Comparison of ENCODE assay signal across 19 mouse cellular contexts in genomic region chr1:165667380-165667779, GRCm38 (mm10). TPM values are rescaled to one million over a fixed set of nuclear protein-coding genes. Genes with fewer than 3 reads are reported as not detected.
DNase-seq lines count a peak whose midpoint lies in the region; ATAC-seq and TF ChIP-seq lines count a peak whose summit lies in the region.
"Had no signal": no experiment of that assay in that cellular context is flagged by ENCODE, and none has a peak within 500 bp of the region (broad histone marks: within the 10 kb centered on the region; RNA-seq: fewer than 3 reads in every experiment).

No protein-coding gene starts in this region.

- peaks cover 73% of the 10 kb centered on the region for H3K4me1 ChIP-seq in heart, embryonic 11.5 days (ENCODE audit: control insufficient read depth, insufficient read depth, low read length)
- H3K4me1 ChIP-seq: liver, embryonic 13.5 days; stomach, embryonic 15.5 days had no signal

- H3K4me3 ChIP-seq in gastrocnemius, adult 2 months = peak overlapping the region; percentile 51
- no peak overlapping the region for H3K4me3 ChIP-seq in heart, embryonic 11.5 days (ENCODE audit: low read depth, low read length)
- H3K4me3 ChIP-seq: embryonic facial prominence, embryonic 15.5 days; layer of hippocampus, adult 2 months; liver, embryonic 13.5 days; stomach, embryonic 15.5 days had no signal

- peaks cover 8% of the 10 kb centered on the region; the same call in 1 of the 2 replicates for H3K36me3 ChIP-seq in heart, embryonic 11.5 days (ENCODE audit: control insufficient read depth, insufficient read depth, low read length)
- H3K36me3 ChIP-seq: embryonic facial prominence, embryonic 15.5 days; liver, embryonic 13.5 days; stomach, embryonic 15.5 days had no signal

- H3K9me3 ChIP-seq in heart, embryonic 11.5 days (replicated peaks; ENCODE audit: control insufficient read depth, low read length) = no peaks in the 10 kb centered on the region
- H3K9me3 ChIP-seq: embryonic facial prominence, embryonic 15.5 days; liver, embryonic 13.5 days; stomach, embryonic 15.5 days had no signal

- H3K9ac ChIP-seq in heart, embryonic 11.5 days (ENCODE audit: low read depth, low read length) = peak overlapping the region; percentile 43; the same call in 1 of the 2 replicates
- H3K9ac ChIP-seq: embryonic facial prominence, embryonic 15.5 days; forebrain, postnatal 0 days; liver, embryonic 13.5 days; stomach, embryonic 15.5 days had no signal

- TF ChIP-seq CTCF in gastrocnemius, adult 2 months (IDR thresholded peaks at IDR 0.05) = no peak

- 22% methylated on average over 13 of the region's 13 CpGs for WGBS in heart, embryonic 11.5 days (ENCODE audit: insufficient replicate concordance)

- peak overlapping the region; percentile 40 for H3K4me2 ChIP-seq in heart, embryonic 11.5 days
- H3K4me2 ChIP-seq: embryonic facial prominence, embryonic 15.5 days; liver, embryonic 13.5 days; stomach, embryonic 15.5 days had no signal

- no peaks in the 10 kb centered on the region for H3K27me3 ChIP-seq in heart, embryonic 11.5 days (ENCODE audit: control insufficient read depth, insufficient read depth, low read length)
- H3K27me3 ChIP-seq: embryonic facial prominence, embryonic 15.5 days; liver, embryonic 13.5 days; stomach, embryonic 15.5 days had no signal

- no peak for ATAC-seq in heart, embryonic 11.5 days (replicated peaks; ENCODE audit: insufficient number of reproducible peaks, low FRiP score, low TSS enrichment)
- ATAC-seq: activated CD4-positive, CD25-positive, alpha-beta regulatory T cell, adult 4 months; forebrain, postnatal 0 days; intestine, embryonic 16.5 days; lung, postnatal 0 days had no signal

- intact Hi-C loops in gastrocnemius, adult 2 months (cut with DNase I) = loop anchor here (5.0 kb wide), 1 partner anchor 40 kb away; the partner anchor contains the start of gene Rcsd1

- H3K27ac ChIP-seq in gastrocnemius, adult 2 months = peak overlapping the region; percentile 93
- H3K27ac ChIP-seq in heart, embryonic 11.5 days (ENCODE audit: low read depth, low read length) = peak overlapping the region; percentile 90
- H3K27ac ChIP-seq: embryonic facial prominence, embryonic 15.5 days; layer of hippocampus, adult 2 months; liver, embryonic 13.5 days; stomach, embryonic 15.5 days had no signal

- DNase-seq in layer of hippocampus, adult 9-11 months = peak; percentile 50
- no peak for DNase-seq in layer of hippocampus, postnatal 14 days (ENCODE audit: low spot score in 2 of 2)
- DNase-seq in gastrocnemius, adult 2 months = peak; percentile 90
- DNase-seq in heart, postnatal 4 days = peak; percentile 73
- no peak for DNase-seq in right cerebral cortex, postnatal 4 days
- no peak for DNase-seq in ovary, postnatal 14 days (ENCODE audit: low spot score)
- DNase-seq in testis, postnatal 10 days (ENCODE audit: low spot score) = no peak
- DNase-seq: cerebellum, adult 18-20 months; forebrain, postnatal 0 days; liver, embryonic 13.5 days; right cerebral cortex, postnatal 25 days; thymus, postnatal 25 days had no signal

RNA-seq across cellular contexts. Expression of gene Mpzl1, which starts 33.0 kb away (rescaled TPM):
- 10 to 100 TPM; 73.9 to 80.1 TPM for total RNA-seq in layer of hippocampus, postnatal 14 days (2021)
- 1 to 10 TPM; 7.0 to 8.7 TPM for total RNA-seq in gastrocnemius, adult 2 months (2021)
- 129 and 143 TPM in 2 replicates for polyA plus RNA-seq in heart, embryonic 11.5 days (2014; fragmentation: Nextera tagmentation; extraction: Ambion mirVana)
- 10 to 100 TPM; 65.0 to 65.2 TPM for total RNA-seq in heart, postnatal 4 days (2021)

RNA-seq across cellular contexts. Expression of gene Rcsd1, which starts 42.2 kb away (rescaled TPM):
- total RNA-seq in layer of hippocampus, postnatal 14 days (2021) = 1 to 10 TPM; 6.3 to 8.7 TPM
- total RNA-seq in gastrocnemius, adult 2 months (2021) = 10 to 100 TPM; 93.3 to 95.0 TPM
- polyA plus RNA-seq in heart, embryonic 11.5 days (2014; fragmentation: Nextera tagmentation; extraction: Ambion mirVana) = 85.4 and 91.8 TPM in 2 replicates
- 100 to 1,000 TPM; 107 to 115 TPM for total RNA-seq in heart, postnatal 4 days (2021)

Comparison
In these comparisons a context has a peak if more than half of its experiments do, and no peak if none do; other contexts are left out.
1. DNase-seq: peak in layer of hippocampus, adult 9-11 months (single experiment), gastrocnemius, adult 2 months (single experiment) and heart, postnatal 4 days (single experiment); none in layer of hippocampus, postnatal 14 days (0 of 2), right cerebral cortex, postnatal 4 days (single experiment), ovary, postnatal 14 days (single experiment) and testis, postnatal 10 days (single experiment).
2. RNA of gene Mpzl1, which starts 33.0 kb away (total RNA-seq): 73.9 to 80.1 TPM in layer of hippocampus, postnatal 14 days and 65.0 to 65.2 TPM in heart, postnatal 4 days; 7.0 to 8.7 TPM in gastrocnemius, adult 2 months; every median in the first group is over 4 times any median in the second.
3. RNA of gene Rcsd1, which starts 42.2 kb away (total RNA-seq): 107 to 115 TPM in heart, postnatal 4 days and 93.3 to 95.0 TPM in gastrocnemius, adult 2 months; 6.3 to 8.7 TPM in layer of hippocampus, postnatal 14 days; every median in the first group is over 4 times any median in the second.